Mouse (Mus musculus): Measurements from ENCODE around the gene Uox. TPM values are rescaled to one million over a fixed set of nuclear protein-coding genes. Genes with fewer than 3 reads are reported as not detected.

Gene Uox
- polyA plus RNA-seq, 1 experiment from 2014 or later = 0.18 TPM

- Histone ChIP-seq H3K27ac (replicated peaks) (no peak overlapping the region), H3K27me3 (no peaks in the 10 kb centered on the region), H3K4me3 (no peak overlapping the region), H3K9me3 (no peaks in the 10 kb centered on the region), H3K4me2 (no peak overlapping the region), H3K36me3 (no peaks in the 10 kb centered on the region), H3K9ac (no peak overlapping the region), H3K4me1 (replicated peaks) (0 out of 2 replicates have a peak, but pooled peaks cover 5% of the 10 kb centered on the region)
- ATAC-seq (ENCODE audit: low FRiP score, low read depth) = no peak
- 88% methylated on average over 5 of the region's 5 CpGs for WGBS
Measured at GRCm38 (mm10) chr3:146632506-146632905, 62.3 kb downstream of the Uox start.

GRCm38 (mm10) chr3:146641818-146642427 is 71.7 kb downstream of the Uox start:
- ATAC-seq (ENCODE audit: low FRiP score, low read depth) = no peak
- no peaks in the 10 kb centered on the region for H3K4me1 ChIP-seq (replicated peaks)
- no peak overlapping the region for H3K4me2 ChIP-seq
- 48% methylated on average over 4 of the region's 4 CpGs for WGBS
- no peak overlapping the region for H3K9ac ChIP-seq
- H3K27me3 ChIP-seq = no peaks in the 10 kb centered on the region
- H3K9me3 ChIP-seq = no peaks in the 10 kb centered on the region
- H3K27ac ChIP-seq (replicated peaks) = no peak overlapping the region
- H3K4me3 ChIP-seq = no peak overlapping the region
- no peaks in the 10 kb centered on the region for H3K36me3 ChIP-seq

- WGBS = 78% methylated on average over 10 of the region's 10 CpGs
- Histone ChIP-seq H3K27me3 (no peaks in the 10 kb centered on the region), H3K4me3 (no peak overlapping the region), H3K27ac (replicated peaks) (no peak overlapping the region), H3K9me3 (no peaks in the 10 kb centered on the region), H3K4me1 (replicated peaks) (no peaks in the 10 kb centered on the region), H3K4me2 (no peak overlapping the region), H3K9ac (no peak overlapping the region), H3K36me3 (no peaks in the 10 kb centered on the region)
- ATAC-seq (ENCODE audit: low FRiP score, low read depth) = no peak
Measured at GRCm38 (mm10) chr3:146649311-146649894, 79.2 kb downstream of the Uox start.

GRCm38 (mm10) chr3:146650716-146651115 is 80.5 kb downstream of the Uox start:
- Histone ChIP-seq H3K9me3 (no peaks in the 10 kb centered on the region), H3K27ac (replicated peaks) (no peak overlapping the region), H3K36me3 (no peaks in the 10 kb centered on the region), H3K9ac (no peak overlapping the region), H3K4me2 (no peak overlapping the region), H3K27me3 (no peaks in the 10 kb centered on the region), H3K4me1 (replicated peaks) (no peaks in the 10 kb centered on the region), H3K4me3 (no peak overlapping the region)
- 93% methylated on average over 10 of the region's 10 CpGs for WGBS
- no peak for ATAC-seq (ENCODE audit: low FRiP score, low read depth)

GRCm38 (mm10) chr3:146651217-146651616 is 81.0 kb downstream of the Uox start, which contains the start of gene 4930503B20Rik:
Gene 4930503B20Rik, minus strand, starts transcription at chr3:146651317.
- H3K36me3 ChIP-seq = no peaks in the 10 kb centered on the region
- no peak within 1 kb of the TSS for H3K9ac ChIP-seq
- no peaks in the 10 kb centered on the region for H3K27me3 ChIP-seq
- no peaks in the 10 kb centered on the region for H3K4me1 ChIP-seq (replicated peaks)
- no peak within 1 kb of the TSS for H3K4me2 ChIP-seq
- H3K9me3 ChIP-seq = no peaks in the 10 kb centered on the region
- WGBS = 88% methylated on average over 3 of the region's 3 CpGs
- H3K4me3 ChIP-seq = no peak within 1 kb of the TSS
- ATAC-seq (ENCODE audit: low FRiP score, low read depth) = no peak
- no peak within 1 kb of the TSS for H3K27ac ChIP-seq (replicated peaks)

- Histone ChIP-seq H3K4me1 (replicated peaks) (no peaks in the 10 kb centered on the region), H3K9me3 (no peaks in the 10 kb centered on the region), H3K9ac (no peak overlapping the region), H3K27me3 (no peaks in the 10 kb centered on the region), H3K4me3 (no peak overlapping the region), H3K27ac (replicated peaks) (no peak overlapping the region), H3K4me2 (no peak overlapping the region), H3K36me3 (no peaks in the 10 kb centered on the region)
- WGBS = 92% methylated on average over 5 of the region's 5 CpGs
- ATAC-seq (ENCODE audit: low FRiP score, low read depth) = no peak
Measured at GRCm38 (mm10) chr3:146652431-146652830, 82.2 kb downstream of the Uox start.

- Histone ChIP-seq H3K27ac (replicated peaks) (no peak overlapping the region), H3K4me2 (no peak overlapping the region), H3K27me3 (no peaks in the 10 kb centered on the region), H3K4me1 (replicated peaks) (no peaks in the 10 kb centered on the region), H3K36me3 (no peaks in the 10 kb centered on the region), H3K9ac (no peak overlapping the region), H3K4me3 (no peak overlapping the region), H3K9me3 (no peaks in the 10 kb centered on the region)
- WGBS = 70% methylated on average over 6 of the region's 6 CpGs
- ATAC-seq (ENCODE audit: low FRiP score, low read depth) = no peak
Measured at GRCm38 (mm10) chr3:146653692-146654091, 83.5 kb downstream of the Uox start.

GRCm38 (mm10) chr3:146655111-146655577 is 84.9 kb downstream of the Uox start:
- no peak overlapping the region for H3K4me2 ChIP-seq
- H3K36me3 ChIP-seq = no peaks in the 10 kb centered on the region
- H3K9ac ChIP-seq = no peak overlapping the region
- no peak overlapping the region for H3K27ac ChIP-seq (replicated peaks)
- no peaks in the 10 kb centered on the region for H3K27me3 ChIP-seq
- no peaks in the 10 kb centered on the region for H3K4me1 ChIP-seq (replicated peaks)
- WGBS = 66% methylated on average over 2 of the region's 2 CpGs
- ATAC-seq (ENCODE audit: low FRiP score, low read depth) = no peak
- no peaks in the 10 kb centered on the region for H3K9me3 ChIP-seq
- H3K4me3 ChIP-seq = no peak overlapping the region

- no peak overlapping the region for H3K9ac ChIP-seq
- 94% methylated on average over 5 of the region's 5 CpGs for WGBS
- H3K4me1 ChIP-seq (replicated peaks) = no peaks in the 10 kb centered on the region
- H3K27me3 ChIP-seq = no peaks in the 10 kb centered on the region
- ATAC-seq (ENCODE audit: low FRiP score, low read depth) = no peak
- H3K4me3 ChIP-seq = no peak overlapping the region
- no peaks in the 10 kb centered on the region for H3K9me3 ChIP-seq
- no peak overlapping the region for H3K4me2 ChIP-seq
- no peaks in the 10 kb centered on the region for H3K36me3 ChIP-seq
- no peak overlapping the region for H3K27ac ChIP-seq (replicated peaks)
Measured at GRCm38 (mm10) chr3:146657433-146657832, 87.2 kb downstream of the Uox start.

- H3K27ac ChIP-seq (replicated peaks) = no peak overlapping the region
- H3K36me3 ChIP-seq = no peaks in the 10 kb centered on the region
- H3K27me3 ChIP-seq = no peaks in the 10 kb centered on the region
- H3K4me2 ChIP-seq = no peak overlapping the region
- H3K4me1 ChIP-seq (replicated peaks) = no peaks in the 10 kb centered on the region
- no peak overlapping the region for H3K9ac ChIP-seq
- ATAC-seq (ENCODE audit: low FRiP score, low read depth) = no peak
- no peak overlapping the region for H3K4me3 ChIP-seq
- WGBS = 90% methylated on average over 1 of the region's 1 CpGs
- no peaks in the 10 kb centered on the region for H3K9me3 ChIP-seq
Measured at GRCm38 (mm10) chr3:146658061-146658639, 87.9 kb downstream of the Uox start.

- Histone ChIP-seq H3K9me3 (no peaks in the 10 kb centered on the region), H3K4me2 (no peak overlapping the region), H3K36me3 (no peaks in the 10 kb centered on the region), H3K27me3 (no peaks in the 10 kb centered on the region), H3K4me1 (replicated peaks) (no peaks in the 10 kb centered on the region), H3K9ac (no peak overlapping the region), H3K4me3 (no peak overlapping the region), H3K27ac (replicated peaks) (no peak overlapping the region)
- WGBS = 87% methylated on average over 5 of the region's 5 CpGs
- no peak for ATAC-seq (ENCODE audit: low FRiP score, low read depth)
Measured at GRCm38 (mm10) chr3:146659321-146659720, 89.1 kb downstream of the Uox start.

- Histone ChIP-seq H3K27me3 (no peaks in the 10 kb centered on the region), H3K9ac (no peak overlapping the region), H3K4me2 (no peak overlapping the region), H3K9me3 (no peaks in the 10 kb centered on the region), H3K4me1 (replicated peaks) (no peaks in the 10 kb centered on the region), H3K4me3 (no peak overlapping the region), H3K27ac (replicated peaks) (no peak overlapping the region), H3K36me3 (no peaks in the 10 kb centered on the region)
- no peak for ATAC-seq (ENCODE audit: low FRiP score, low read depth)
- 75% methylated on average over 6 of the region's 6 CpGs for WGBS
Measured at GRCm38 (mm10) chr3:146661001-146661400, 90.8 kb downstream of the Uox start.

Data from hindbrain, embryonic 15.5 days (tissue).